In genomic region chr15:83089429-83089605, GRCm38 (mm10) we compare ENCODE assay signal across 8 mouse cellular contexts. TPM values are rescaled to one million over a fixed set of nuclear protein-coding genes. Genes with fewer than 3 reads are reported as not detected.
DNase-seq lines count a peak whose midpoint lies in the region; ATAC-seq and TF ChIP-seq lines count a peak whose summit lies in the region.

TSS of gene Serhl (plus strand) at chr15:83089506.

- no peaks in the 10 kb centered on the region for H3K79me3 ChIP-seq in C2C12 (ENCODE audit: low read depth)

- no peak within 1 kb of the TSS for H3ac ChIP-seq in C2C12 (ENCODE audit: control insufficient read depth, insufficient read length, low read depth)

- H3K27ac ChIP-seq in ES-E14 (ENCODE audit: insufficient read depth, low read depth, low read length, poor library complexity, severe bottlenecking), result no peak within 1 kb of the TSS
- no peak within 1 kb of the TSS for H3K27ac ChIP-seq in forebrain, embryonic 15.5 days (replicated peaks)
- H3K27ac ChIP-seq in hindbrain, embryonic 12.5 days, result no peak within 1 kb of the TSS; the same call in 1 of the 2 replicates
- no peak within 1 kb of the TSS for H3K27ac ChIP-seq in midbrain, embryonic 11.5 days (ENCODE audit: low read depth, low read length)

- no peak for ATAC-seq in forebrain, embryonic 15.5 days (replicated peaks)
- no peak for ATAC-seq in hindbrain, embryonic 12.5 days (ENCODE audit: low FRiP score)
- no peak for ATAC-seq in midbrain, embryonic 11.5 days (ENCODE audit: low FRiP score)

- H3K4me2 ChIP-seq in forebrain, embryonic 15.5 days (replicated peaks), result peak within 1 kb of the TSS; percentile 1; the same call in 1 of the 2 replicates
- peak within 1 kb of the TSS; percentile 36 for H3K4me2 ChIP-seq in hindbrain, embryonic 12.5 days (replicated peaks)
- peak within 1 kb of the TSS; percentile 29 for H3K4me2 ChIP-seq in midbrain, embryonic 11.5 days

- H3K4me3 ChIP-seq in C2C12 (ENCODE audit: insufficient read depth, poor library complexity, severe bottlenecking) (no peak within 1 kb of the TSS), ES-E14 (ENCODE audit: insufficient read depth in 1 of 2, low read depth in 1 of 2, low read length in 2 of 2, poor library complexity in 1 of 2, severe bottlenecking in 1 of 2) (peak within 1 kb of the TSS; percentile 12 to 18; a peak in 1 of 4 replicates)
- H3K4me3 ChIP-seq in forebrain, embryonic 15.5 days, result no peak within 1 kb of the TSS
- no peak within 1 kb of the TSS for H3K4me3 ChIP-seq in hindbrain, embryonic 12.5 days
- no peak within 1 kb of the TSS for H3K4me3 ChIP-seq in midbrain, embryonic 11.5 days (ENCODE audit: low read depth, low read length)

- no peak for TF ChIP-seq CTCF in C2C12 (IDR thresholded peaks at IDR 0.05; ENCODE audit: control insufficient read depth, insufficient read depth, insufficient read length)

- whole genome bisulfite sequencing in forebrain, embryonic 15.5 days, result 17% methylated on average over 7 of the region's 7 CpGs
- WGBS in hindbrain, embryonic 12.5 days, result 9% methylated on average over 7 of the region's 7 CpGs
- 18% methylated on average over 7 of the region's 7 CpGs for WGBS in midbrain, embryonic 11.5 days

- peaks cover 20% of the 10 kb centered on the region for H3K27me3 ChIP-seq in C2C12 (ENCODE audit: control insufficient read depth, insufficient read depth, insufficient read length)
- 0 out of 2 replicates have a peak, but pooled peaks cover 4% of the 10 kb centered on the region for H3K27me3 ChIP-seq in forebrain, embryonic 15.5 days
- peaks cover 31% of the 10 kb centered on the region for H3K27me3 ChIP-seq in hindbrain, embryonic 12.5 days
- peaks cover 9% of the 10 kb centered on the region for H3K27me3 ChIP-seq in midbrain, embryonic 11.5 days (ENCODE audit: control insufficient read depth, insufficient read depth, low read length)

- H3K79me2 ChIP-seq in C2C12 (ENCODE audit: control insufficient read depth, insufficient read depth), result no peaks in the 10 kb centered on the region

- peaks cover 0 to 16% of the 10 kb centered on the region in 2 experiments; a peak in 3 of 4 replicates for H3K4me1 ChIP-seq in ES-E14 (ENCODE audit: control insufficient read depth in 2 of 2, insufficient read depth in 2 of 2, low read length in 2 of 2, poor library complexity in 1 of 2)
- peaks cover 12% of the 10 kb centered on the region for H3K4me1 ChIP-seq in forebrain, embryonic 15.5 days
- peaks cover 16% of the 10 kb centered on the region for H3K4me1 ChIP-seq in hindbrain, embryonic 12.5 days
- H3K4me1 ChIP-seq in midbrain, embryonic 11.5 days (ENCODE audit: control insufficient read depth, insufficient read depth, low read length), result peaks cover 9% of the 10 kb centered on the region

- H3K9me3 ChIP-seq in ES-E14 (ENCODE audit: control insufficient read depth, insufficient read depth, low read depth, low read length), result no peaks in the 10 kb centered on the region
- no peaks in the 10 kb centered on the region for H3K9me3 ChIP-seq in forebrain, embryonic 15.5 days
- no peaks in the 10 kb centered on the region for H3K9me3 ChIP-seq in hindbrain, embryonic 12.5 days (replicated peaks)
- no peaks in the 10 kb centered on the region for H3K9me3 ChIP-seq in midbrain, embryonic 11.5 days (ENCODE audit: control insufficient read depth, low read length)

- in situ Hi-C loops in ES-E14 (cut with MboI; ENCODE audit: low sequenced_read_pairs in 2 of 2, unreplicated experiment in 2 of 2), result no loop called here

- no peak for DNase-seq in ES-E14 (ENCODE audit: low read depth, low spot score)
- DNase-seq in midbrain, embryonic 11.5 days (ENCODE audit: low spot score, missing footprints), result no peak
- DNase-seq in yolk sac, embryonic 10.5 days (ENCODE audit: low spot score), result no peak
- DNase-seq in cerebellum, postnatal 14 days, result no peak
- no peak for DNase-seq in kidney, postnatal 4 days

- H3K36me3 ChIP-seq in C2C12 (ENCODE audit: control insufficient read depth, insufficient read depth) (no peaks in the 10 kb centered on the region), ES-E14 (ENCODE audit: control insufficient read depth, insufficient read depth, low read length, poor library complexity, severe bottlenecking) (no peaks in the 10 kb centered on the region)
- H3K36me3 ChIP-seq in forebrain, embryonic 15.5 days, result no peaks in the 10 kb centered on the region
- no peaks in the 10 kb centered on the region for H3K36me3 ChIP-seq in hindbrain, embryonic 12.5 days
- no peaks in the 10 kb centered on the region for H3K36me3 ChIP-seq in midbrain, embryonic 11.5 days (ENCODE audit: control insufficient read depth, insufficient read depth, low read length)

- H3K9ac ChIP-seq in ES-E14 (ENCODE audit: insufficient read depth, low read depth, low read length, poor library complexity, severe bottlenecking), result no peak within 1 kb of the TSS; the same call in 1 of the 2 replicates
- H3K9ac ChIP-seq in forebrain, embryonic 15.5 days (replicated peaks), result no peak within 1 kb of the TSS
- no peak within 1 kb of the TSS for H3K9ac ChIP-seq in hindbrain, embryonic 12.5 days
- peak within 1 kb of the TSS; percentile 38 for H3K9ac ChIP-seq in midbrain, embryonic 11.5 days (ENCODE audit: low read length)

TF ChIP-seq in C2C12, 6 proteins besides CTCF, POLR2A, EP300 and RAD21:
- TF ChIP-seq MYOD1 (IDR thresholded peaks at IDR 0.05; ENCODE audit: control insufficient read depth, insufficient read length, low read depth), result no peak
- no peak for TF ChIP-seq MAX (IDR thresholded peaks at IDR 0.05)
- TF ChIP-seq FOSL1 (IDR thresholded peaks at IDR 0.05; ENCODE audit: insufficient read depth, low read length, poor library complexity, severe bottlenecking), result no peak
- TF ChIP-seq USF1 (IDR thresholded peaks at IDR 0.05; ENCODE audit: low read depth), result no peak
- TF ChIP-seq CEBPB (IDR thresholded peaks at IDR 0.05; ENCODE audit: low read depth), result no peak
- no peak for TF ChIP-seq MYOG (IDR thresholded peaks at IDR 0.05; ENCODE audit: control insufficient read depth, extremely low read depth, insufficient read length)
TF ChIP-seq in C2C12: peak in this region for 0.

TF ChIP-seq in ES-E14, 5 proteins besides CTCF, POLR2A, EP300 and RAD21:
- TF ChIP-seq ZNF384 (IDR thresholded peaks at IDR 0.05; ENCODE audit: low read depth, low read length) (no peak), ZC3H11A (IDR thresholded peaks at IDR 0.05; ENCODE audit: borderline replicate concordance, low read depth, low read length) (no peak), CHD2 (IDR thresholded peaks at IDR 0.05; ENCODE audit: low read depth, low read length) (no peak), MAFK (IDR thresholded peaks at IDR 0.05; ENCODE audit: insufficient read depth, low read depth, low read length) (no peak), HCFC1 (IDR thresholded peaks at IDR 0.05; ENCODE audit: borderline replicate concordance, insufficient read depth, low read length) (no peak)
TF ChIP-seq in ES-E14: peak in this region for 0.

RNA-seq across cellular contexts. Expression of gene Serhl, which starts in this region (rescaled TPM):
- polyA plus RNA-seq in C2C12 (2012; fragmentation: generic; extraction: Trizol), result 17.8 TPM
- total RNA-seq in ES-E14 (2012; rRNA removed), result 16.3 and 16.4 TPM in 2 replicates
- polyA plus RNA-seq in forebrain, embryonic 15.5 days (2015; fragmentation: Nextera tagmentation; extraction: Ambion mirVana), result 31.3 and 35.9 TPM in 2 replicates
- 44.3 and 46.1 TPM in 2 replicates for polyA plus RNA-seq in hindbrain, embryonic 12.5 days (2016; fragmentation: Nextera tagmentation; extraction: Ambion mirVana)
- 46.9 and 47.0 TPM in 2 replicates for polyA plus RNA-seq in midbrain, embryonic 11.5 days (2014; fragmentation: Nextera tagmentation; extraction: Ambion mirVana)

Comparison
In these comparisons a context has a peak if more than half of its experiments do, and no peak if none do; other contexts are left out.
1. H3K4me3 ChIP-seq: peak in ES-E14 (2 of 2); none in C2C12 (single experiment), forebrain, embryonic 15.5 days (single experiment), hindbrain, embryonic 12.5 days (single experiment) and midbrain, embryonic 11.5 days (single experiment).
2. Peak in every context shown above with its lines, with median percentiles within 50 percentile points of each other: H3K4me2 ChIP-seq.